Mouse (Mus musculus) layer of hippocampus, postnatal 14 days (tissue): ENCODE data around the gene Gm20807. TPM values are rescaled to one million over a fixed set of nuclear protein-coding genes. Genes with fewer than 3 reads are reported as not detected.
"Not testable (repeated sequence)": the region's sequence is repeated elsewhere in the genome, so short reads cannot be mapped to it uniquely, and the experiment has no call there.

ENCODE experiments used
- DNase-seq, 2 experiments: peaks; one replicate each; pipeline ENCODE4 v3.0.0; 2021 to 2022; ENCODE audit warnings: low spot score in 2 of 2, mixed read lengths in 1 of 2
- long read RNA-seq, 2 experiments: library from polyadenylated mRNA; stranded (forward); transcript quantifications; one replicate each; pipeline ENCODE4 v2.0.0; 2021
- total RNA-seq, 2 experiments: library from RNA; stranded (reverse); gene quantifications; 2 replicates each; pipeline ENCODE4 v1.2.3; 2021

The Gm20807 gene
- total RNA-seq: not detected
- long read RNA-seq, experiment 1: 0 reads
- long read RNA-seq, experiment 2: 0 reads

- not testable (repeated sequence) for DNase-seq
These were observed at the start of gene Gm20807 for GRCm38 (mm10) chrY:13042591-13042990. Gene Gm20807, plus strand, starts transcription at chrY:13042891.

Other genes with a start within 250 kb of the Gm20807 start
- gene Gm21891, start 90.6 kb downstream of the Gm20807 start, total RNA-seq: not detected
- not detected for gene Gm21425, start 119.1 kb downstream of the Gm20807 start, total RNA-seq
- not detected for gene Gm21828, start 181.0 kb downstream of the Gm20807 start, total RNA-seq
- gene Gm21440, start 209.5 kb downstream of the Gm20807 start, total RNA-seq: not detected
- gene Gm21454, start 209.6 kb downstream of the Gm20807 start, total RNA-seq: not detected